Mouse (Mus musculus): ENCODE measurements around the gene Pde10a. TPM values are rescaled to one million over a fixed set of nuclear protein-coding genes. Genes with fewer than 3 reads are reported as not detected.

Pde10a gene
- total and polyA plus RNA-seq, 3 experiments = 1.4 to 2.2 (median 1.9) TPM

- WGBS = 58% methylated on average over 5 of the region's 5 CpGs
- H3K79me2 ChIP-seq (replicated peaks; ENCODE audit: control insufficient read depth, insufficient read depth, low read length) = no peaks in the 10 kb centered on the region
- H3K36me3 ChIP-seq (ENCODE audit: control insufficient read depth, insufficient read depth, low read length) = no peaks in the 10 kb centered on the region
- no peaks in the 10 kb centered on the region for H3K27me3 ChIP-seq (ENCODE audit: control insufficient read depth, insufficient read depth, low read length)
- no peaks in the 10 kb centered on the region; the same call in 1 of the 2 replicates for H3K4me1 ChIP-seq (ENCODE audit: control insufficient read depth, insufficient read depth, low read length)
- H3K9ac ChIP-seq (ENCODE audit: low read depth, low read length) = no peak overlapping the region
- no peak overlapping the region for H3K4me3 ChIP-seq
- intact Hi-C loops (cut with DNase I) = no loop called here
- no peak overlapping the region for H3K27ac ChIP-seq
- no peak for DNase-seq
- TF ChIP-seq POLR2A (IDR thresholded peaks at IDR 0.05; ENCODE audit: insufficient read depth, low read depth, low read length) (no peak), EP300 (IDR thresholded peaks at IDR 0.05; ENCODE audit: insufficient read depth, low read depth, low read length) (no peak), CTCF (IDR thresholded peaks at IDR 0.05) (no peak)
Observed at GRCm38 (mm10) chr17:8620346-8620745, 95.2 kb downstream of the Pde10a start.

GRCm38 (mm10) chr17:8621105-8621504, 95.9 kb downstream of the Pde10a start:
- H3K27me3 ChIP-seq (ENCODE audit: control insufficient read depth, insufficient read depth, low read length) = no peaks in the 10 kb centered on the region
- peak in 1 of 2 experiments; percentile 15 for DNase-seq
- no peaks in the 10 kb centered on the region; the same call in 1 of the 2 replicates for H3K4me1 ChIP-seq (ENCODE audit: control insufficient read depth, insufficient read depth, low read length)
- no peak overlapping the region for H3K4me3 ChIP-seq
- no peaks in the 10 kb centered on the region for H3K79me2 ChIP-seq (replicated peaks; ENCODE audit: control insufficient read depth, insufficient read depth, low read length)
- WGBS = 16% methylated on average over 2 of the region's 2 CpGs
- no peak overlapping the region for H3K9ac ChIP-seq (ENCODE audit: low read depth, low read length)
- no peak for TF ChIP-seq CTCF (IDR thresholded peaks at IDR 0.05)
- no peak for TF ChIP-seq POLR2A (IDR thresholded peaks at IDR 0.05; ENCODE audit: insufficient read depth, low read depth, low read length)
- TF ChIP-seq EP300 (IDR thresholded peaks at IDR 0.05; ENCODE audit: insufficient read depth, low read depth, low read length) = no peak
- no peak overlapping the region for H3K27ac ChIP-seq
- intact Hi-C loops (cut with DNase I) = no loop called here
- no peaks in the 10 kb centered on the region for H3K36me3 ChIP-seq (ENCODE audit: control insufficient read depth, insufficient read depth, low read length)

DNA sequence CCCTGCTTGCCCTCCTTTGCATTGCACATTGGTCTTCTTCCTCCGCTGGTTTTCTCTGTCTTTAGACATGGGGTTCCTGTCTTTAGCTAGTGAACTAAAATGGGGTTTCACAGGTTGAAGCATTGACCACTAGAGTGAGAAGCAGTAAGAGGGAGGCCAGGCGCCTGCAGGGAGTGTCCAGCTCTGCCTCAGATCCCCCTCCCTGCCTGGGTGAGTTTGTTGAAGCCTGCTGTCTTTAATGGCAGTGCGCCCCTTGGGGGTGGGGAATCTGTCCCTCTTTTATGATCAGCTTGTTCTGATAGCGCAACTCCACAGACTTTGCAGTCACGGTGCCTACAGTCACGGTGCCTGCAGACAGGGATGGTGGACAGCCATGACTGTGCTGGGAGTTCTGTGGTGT, 96.7 kb downstream of the Pde10a start:
- Histone ChIP-seq H3K9ac (ENCODE audit: low read depth, low read length) (no peak overlapping the region), H3K79me2 (replicated peaks; ENCODE audit: control insufficient read depth, insufficient read depth, low read length) (no peaks in the 10 kb centered on the region), H3K36me3 (ENCODE audit: control insufficient read depth, insufficient read depth, low read length) (no peaks in the 10 kb centered on the region), H3K4me3 (no peak overlapping the region), H3K27me3 (ENCODE audit: control insufficient read depth, insufficient read depth, low read length) (no peaks in the 10 kb centered on the region), H3K27ac (no peak overlapping the region), H3K4me1 (ENCODE audit: control insufficient read depth, insufficient read depth, low read length) (no peaks in the 10 kb centered on the region; the same call in 1 of the 2 replicates)
- TF ChIP-seq POLR2A (IDR thresholded peaks at IDR 0.05; ENCODE audit: insufficient read depth, low read depth, low read length) (no peak), CTCF (IDR thresholded peaks at IDR 0.05) (no peak), EP300 (IDR thresholded peaks at IDR 0.05; ENCODE audit: insufficient read depth, low read depth, low read length) (no peak)
- 68% methylated on average over 6 of the region's 6 CpGs for WGBS
- intact Hi-C loops (cut with DNase I) = no loop called here
- no peak for DNase-seq

DNA sequence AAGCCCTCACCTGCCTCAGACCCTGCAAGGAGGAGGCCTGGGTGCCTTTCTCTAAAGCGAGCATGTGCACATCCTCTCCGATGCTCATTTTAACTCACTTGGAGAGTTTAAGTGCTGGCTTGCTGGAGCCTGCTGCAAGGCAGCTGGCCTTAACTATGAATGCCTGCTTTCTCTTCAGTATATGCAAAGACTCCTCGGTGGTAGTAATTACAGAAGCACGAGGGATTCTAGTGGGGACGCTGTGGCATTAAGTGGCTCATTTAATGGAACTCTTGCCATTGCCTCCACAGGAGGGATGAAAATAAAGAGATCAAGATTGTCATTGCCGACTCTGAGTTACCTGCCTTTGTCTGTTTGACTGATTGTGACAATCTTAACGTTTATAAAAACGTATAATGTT, 101.2 kb downstream of the Pde10a start:
- TF ChIP-seq POLR2A (IDR thresholded peaks at IDR 0.05; ENCODE audit: insufficient read depth, low read depth, low read length) (no peak), CTCF (IDR thresholded peaks at IDR 0.05) (no peak), EP300 (IDR thresholded peaks at IDR 0.05; ENCODE audit: insufficient read depth, low read depth, low read length) (no peak)
- no peaks in the 10 kb centered on the region for H3K79me2 ChIP-seq (replicated peaks; ENCODE audit: control insufficient read depth, insufficient read depth, low read length)
- H3K9ac ChIP-seq (ENCODE audit: low read depth, low read length) = no peak overlapping the region
- no peak overlapping the region for H3K4me3 ChIP-seq
- no peaks in the 10 kb centered on the region for H3K4me1 ChIP-seq (ENCODE audit: control insufficient read depth, insufficient read depth, low read length)
- H3K36me3 ChIP-seq (ENCODE audit: control insufficient read depth, insufficient read depth, low read length) = no peaks in the 10 kb centered on the region
- no peaks in the 10 kb centered on the region for H3K27me3 ChIP-seq (ENCODE audit: control insufficient read depth, insufficient read depth, low read length)
- H3K27ac ChIP-seq = no peak overlapping the region
- WGBS = 69% methylated on average over 8 of the region's 8 CpGs
- DNase-seq = no peak
- intact Hi-C loops (cut with DNase I) = no loop called here

GRCm38 (mm10) chr17:8631701-8632100, 106.5 kb downstream of the Pde10a start:
- intact Hi-C loops (cut with DNase I) = loop anchor here (5.0 kb wide), 1 partner anchor 41 kb away; no protein-coding TSS in a partner anchor
- no peak overlapping the region for H3K9ac ChIP-seq (ENCODE audit: low read depth, low read length)
- WGBS = 75% methylated on average over 1 of the region's 1 CpGs

GRCm38 (mm10) chr17:8633596-8633995, 108.4 kb downstream of the Pde10a start:
- H3K4me3 ChIP-seq = no peak overlapping the region
- intact Hi-C loops (cut with DNase I) = loop anchor here (5.0 kb wide), 1 partner anchor 39 kb away; no protein-coding TSS in a partner anchor
- no peak overlapping the region for H3K27ac ChIP-seq
- no peak for TF ChIP-seq CTCF (IDR thresholded peaks at IDR 0.05)
- no peak for TF ChIP-seq EP300 (IDR thresholded peaks at IDR 0.05; ENCODE audit: insufficient read depth, low read depth, low read length)
- TF ChIP-seq POLR2A (IDR thresholded peaks at IDR 0.05; ENCODE audit: insufficient read depth, low read depth, low read length) = no peak
- DNase-seq = no peak
- H3K79me2 ChIP-seq (replicated peaks; ENCODE audit: control insufficient read depth, insufficient read depth, low read length) = no peaks in the 10 kb centered on the region
- no peaks in the 10 kb centered on the region for H3K36me3 ChIP-seq (ENCODE audit: control insufficient read depth, insufficient read depth, low read length)
- 62% methylated on average over 8 of the region's 8 CpGs for WGBS
- H3K27me3 ChIP-seq (ENCODE audit: control insufficient read depth, insufficient read depth, low read length) = no peaks in the 10 kb centered on the region
- no peaks in the 10 kb centered on the region for H3K4me1 ChIP-seq (ENCODE audit: control insufficient read depth, insufficient read depth, low read length)
- no peak overlapping the region for H3K9ac ChIP-seq (ENCODE audit: low read depth, low read length)

More at GRCm38 (mm10) chr17:8631701-8632100, 106.5 kb downstream of the Pde10a start:
- Histone ChIP-seq H3K79me2 (replicated peaks; ENCODE audit: control insufficient read depth, insufficient read depth, low read length) (no peaks in the 10 kb centered on the region), H3K27ac (no peak overlapping the region), H3K27me3 (ENCODE audit: control insufficient read depth, insufficient read depth, low read length) (no peaks in the 10 kb centered on the region), H3K4me1 (ENCODE audit: control insufficient read depth, insufficient read depth, low read length) (no peaks in the 10 kb centered on the region), H3K4me3 (no peak overlapping the region), H3K36me3 (ENCODE audit: control insufficient read depth, insufficient read depth, low read length) (no peaks in the 10 kb centered on the region)
- DNase-seq = no peak
- no peak for TF ChIP-seq POLR2A (IDR thresholded peaks at IDR 0.05; ENCODE audit: insufficient read depth, low read depth, low read length)
- no peak for TF ChIP-seq EP300 (IDR thresholded peaks at IDR 0.05; ENCODE audit: insufficient read depth, low read depth, low read length)
- TF ChIP-seq CTCF (IDR thresholded peaks at IDR 0.05) = no peak
